Mouse (Mus musculus): ENCODE measurements around the gene Psmb7. TPM values are rescaled to one million over a fixed set of nuclear protein-coding genes. Genes with fewer than 3 reads are reported as not detected.

Gene Psmb7
- polyA plus RNA-seq, 1 experiment = 8.8 TPM

DNA sequence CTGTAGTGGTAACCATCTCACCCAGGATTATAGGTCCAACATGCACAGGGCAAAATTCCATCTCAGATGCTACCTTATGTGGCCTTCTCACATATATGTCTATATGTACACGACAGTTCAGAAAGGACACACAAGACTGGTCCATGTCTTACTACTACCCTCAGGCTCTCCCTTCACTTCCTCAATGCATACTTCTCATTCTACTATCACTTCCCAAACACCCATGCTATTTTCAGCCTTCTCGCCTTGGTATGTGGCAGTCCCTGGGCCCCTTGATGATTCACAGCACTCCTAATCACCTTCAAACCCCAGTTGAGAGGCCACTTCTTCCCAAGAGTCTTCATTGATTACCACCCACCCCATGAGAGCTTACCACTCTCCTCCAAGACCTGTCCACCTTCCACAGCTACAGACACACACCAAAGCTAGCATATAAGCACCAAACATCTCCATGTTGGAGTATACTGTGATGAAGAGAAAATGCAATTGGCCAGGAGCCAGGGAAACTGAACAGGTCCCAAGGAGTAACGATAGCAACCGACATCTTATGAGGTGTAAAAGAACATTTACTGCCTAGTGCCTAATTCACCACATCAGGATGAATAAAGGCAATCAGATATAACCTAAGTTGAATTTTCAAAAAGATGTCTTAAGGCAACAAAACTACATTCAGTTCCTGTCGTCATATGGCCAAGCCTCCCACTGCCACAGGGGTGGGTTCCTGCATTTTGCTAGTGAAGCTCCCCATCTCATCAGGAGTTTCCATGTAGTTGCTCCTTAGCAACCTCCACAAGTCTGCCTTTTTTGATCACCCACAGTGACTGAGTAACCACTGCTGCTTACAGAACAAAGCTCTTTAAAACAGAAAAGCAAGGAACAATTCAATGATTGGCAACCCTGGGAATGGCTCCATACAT is 26.7 kb downstream of the Psmb7 start:
- TF ChIP-seq GATA1 (IDR thresholded peaks at IDR 0.05; ENCODE audit: low read length) = no peak

DNA sequence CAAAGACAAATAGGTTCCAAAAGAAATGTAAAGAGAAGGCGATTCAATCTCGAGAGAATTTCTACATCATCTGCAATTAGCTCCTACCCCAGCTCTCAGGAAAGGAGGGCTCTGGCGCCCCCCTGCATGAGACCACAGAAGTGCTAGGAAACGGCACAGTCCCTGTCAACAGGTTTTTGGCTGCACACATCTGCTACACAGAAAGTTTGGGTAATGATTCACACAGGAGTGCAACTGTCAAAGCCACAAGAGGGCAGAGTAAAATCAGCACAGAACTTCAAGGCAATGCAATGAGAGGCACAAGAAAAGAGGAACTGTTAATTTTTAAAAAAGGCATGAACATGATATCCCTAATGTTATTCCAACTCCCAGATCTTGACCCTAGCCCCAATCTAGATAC is 27.8 kb downstream of the Psmb7 start:
- no peak for TF ChIP-seq GATA1 (IDR thresholded peaks at IDR 0.05; ENCODE audit: low read length)

DNA sequence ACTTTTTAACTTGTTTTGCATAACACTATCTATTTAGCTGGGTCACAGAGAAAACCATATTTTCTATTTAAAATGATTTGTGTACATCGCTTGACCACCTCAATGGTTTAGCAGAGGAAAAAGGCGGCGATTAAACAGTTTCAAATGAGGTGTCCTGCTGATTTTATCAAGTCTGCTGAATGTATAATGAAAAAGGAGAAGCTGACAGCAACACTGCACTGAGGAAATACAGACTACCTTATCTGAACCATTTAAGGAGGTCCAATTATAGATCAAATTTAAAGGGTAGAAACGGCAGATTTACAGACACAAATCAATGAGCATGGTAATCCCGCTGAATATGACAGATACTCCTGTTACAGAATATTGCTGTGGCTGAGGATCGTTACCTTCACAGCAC is 29.4 kb downstream of the Psmb7 start:
- no peak for TF ChIP-seq GATA1 (IDR thresholded peaks at IDR 0.05; ENCODE audit: low read length)

DNA sequence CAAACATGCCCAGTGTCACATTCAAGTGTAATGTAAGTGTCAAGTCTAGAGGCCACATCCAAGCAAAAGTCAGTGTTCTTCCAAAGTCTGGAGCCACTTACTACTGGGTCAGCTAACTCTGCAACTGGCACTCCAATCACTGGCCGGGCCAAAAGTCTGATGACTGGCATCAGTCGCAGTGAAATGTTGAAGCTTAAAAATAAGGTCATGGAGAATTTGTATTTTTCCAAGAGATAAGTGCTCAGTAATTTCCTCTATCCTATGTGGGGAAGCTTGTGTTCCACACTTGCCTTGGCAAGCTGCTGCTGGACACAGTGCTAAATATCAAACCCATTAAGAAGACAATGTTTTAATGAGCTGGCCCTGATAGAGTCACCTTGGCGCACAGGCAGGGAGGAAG is 30.3 kb downstream of the Psmb7 start:
- no peak for TF ChIP-seq GATA1 (IDR thresholded peaks at IDR 0.05; ENCODE audit: low read length)

DNA sequence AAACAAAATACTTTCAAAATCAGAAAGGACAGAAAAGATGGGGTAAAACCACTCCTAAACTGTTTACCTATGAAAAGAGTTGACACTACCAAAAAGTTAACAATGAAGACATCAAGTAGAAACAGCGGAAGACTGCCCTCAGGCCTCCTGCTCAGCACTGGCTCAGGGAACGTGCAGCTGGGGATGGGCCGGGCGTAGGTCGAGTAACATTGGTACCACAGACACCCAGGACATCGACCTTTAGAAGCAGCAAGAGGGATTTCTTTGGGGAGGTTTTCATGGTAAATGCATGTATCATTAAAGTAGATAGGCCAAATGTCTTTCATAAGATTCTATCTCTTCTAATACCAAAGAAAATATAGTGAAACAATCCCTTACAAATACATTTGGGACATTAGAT is 31.3 kb downstream of the Psmb7 start:
- no peak for TF ChIP-seq GATA1 (IDR thresholded peaks at IDR 0.05; ENCODE audit: low read length)

DNA sequence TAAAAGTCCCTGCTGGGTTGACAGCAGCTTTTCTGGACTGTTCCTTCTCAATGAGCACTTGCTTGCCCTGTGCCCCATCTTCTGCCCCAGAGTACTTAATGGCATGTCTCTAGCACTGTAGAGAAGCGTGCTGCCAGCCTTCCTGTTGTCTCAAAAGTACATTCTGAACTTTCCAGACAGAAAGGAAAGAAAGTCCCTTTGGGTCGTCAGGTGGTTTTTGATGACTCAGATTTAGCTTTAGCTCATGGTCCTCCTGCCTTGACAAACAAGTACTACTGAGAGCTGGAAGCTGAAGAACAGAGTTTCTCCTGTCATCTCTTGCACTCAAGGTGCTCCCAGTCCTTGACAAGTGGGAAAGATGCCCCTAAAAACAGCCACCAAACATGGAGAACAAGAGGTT is 33.7 kb downstream of the Psmb7 start:
- TF ChIP-seq GATA1 (IDR thresholded peaks at IDR 0.05; ENCODE audit: low read length) = no peak

DNA sequence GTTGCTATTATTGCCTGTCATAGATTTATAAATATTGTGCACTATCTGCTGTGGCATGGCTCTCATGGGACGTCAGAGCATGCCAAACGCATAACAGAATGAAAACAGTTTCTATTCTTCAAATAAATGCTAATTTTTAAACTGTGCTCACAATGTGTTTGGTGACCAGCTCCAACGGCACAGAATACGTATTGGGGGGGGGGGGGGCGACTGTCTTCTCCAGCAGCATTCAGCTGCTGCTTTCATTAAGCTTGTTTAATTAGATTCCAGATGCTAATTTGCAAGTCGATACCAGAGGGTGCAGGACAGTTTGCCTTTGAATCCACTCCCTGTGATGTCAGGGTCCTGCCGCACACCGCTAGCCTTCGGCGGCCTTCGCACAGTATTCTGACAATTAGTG is 34.6 kb downstream of the Psmb7 start:
- no peak for TF ChIP-seq GATA1 (IDR thresholded peaks at IDR 0.05; ENCODE audit: low read length)

DNA sequence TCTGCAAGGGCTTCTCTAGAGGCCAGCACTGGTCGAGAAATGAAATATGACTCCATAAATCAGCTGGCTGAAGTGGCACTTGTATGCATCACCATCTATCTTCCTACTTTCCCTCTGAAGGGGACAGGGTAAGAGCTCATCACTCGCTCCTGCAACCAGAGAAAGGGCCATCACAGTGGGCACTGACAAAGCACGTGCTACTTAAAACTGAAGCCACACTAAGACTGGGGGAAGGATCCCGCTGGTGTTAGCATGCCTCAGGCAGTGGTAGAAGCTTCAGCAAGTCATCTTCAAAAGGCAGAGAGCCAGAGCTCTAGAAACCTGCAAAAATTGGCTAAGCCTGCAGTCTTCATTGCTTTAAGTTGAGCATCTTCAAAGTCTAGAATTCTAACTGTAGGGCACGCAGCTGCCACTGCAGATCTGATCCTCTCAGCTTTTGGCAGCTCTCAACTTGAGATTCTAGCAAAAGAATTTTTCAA is 35.0 kb downstream of the Psmb7 start:
- no peak for TF ChIP-seq GATA1 (IDR thresholded peaks at IDR 0.05; ENCODE audit: low read length)

DNA sequence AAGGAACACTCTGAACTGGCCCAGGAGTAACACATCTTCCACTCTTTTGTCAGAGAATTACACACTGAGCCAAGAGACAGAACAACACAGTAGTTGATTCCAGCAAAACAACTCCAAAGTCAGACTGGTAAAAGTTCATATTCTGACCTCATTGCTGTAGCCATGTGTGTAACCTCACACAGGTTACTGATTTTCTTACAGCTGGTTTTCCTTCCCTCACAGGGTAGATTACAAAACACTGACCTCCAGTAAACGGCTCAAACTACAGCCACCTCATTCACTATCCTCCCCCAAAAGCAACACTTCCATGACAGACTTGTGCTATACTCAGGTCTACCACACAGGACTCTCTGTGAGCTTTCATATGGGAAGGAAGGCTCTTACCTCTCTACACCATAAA is 36.2 kb downstream of the Psmb7 start:
- TF ChIP-seq GATA1 (IDR thresholded peaks at IDR 0.05; ENCODE audit: low read length) = no peak

DNA sequence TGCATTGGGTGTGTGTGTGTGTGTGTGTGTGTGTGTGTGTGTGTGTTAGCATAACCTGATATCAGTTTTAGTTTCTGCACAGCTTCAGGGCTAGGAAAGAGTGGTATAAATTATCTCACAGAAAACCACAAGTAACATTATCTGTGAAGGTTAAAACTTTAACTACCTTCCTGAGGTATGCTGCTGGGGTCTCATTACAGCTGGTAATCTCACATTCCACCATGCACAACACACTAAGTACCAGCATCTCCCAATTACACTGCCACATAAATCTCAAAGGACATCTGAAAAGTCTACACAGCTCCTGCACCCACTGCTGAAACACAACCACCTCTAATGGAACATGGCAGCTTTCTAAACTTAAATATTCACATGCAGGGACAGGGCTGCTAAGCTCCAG is 43.0 kb downstream of the Psmb7 start:
- peak; percentile 61 for TF ChIP-seq GATA1 (IDR thresholded peaks at IDR 0.05; ENCODE audit: low read length)

DNA sequence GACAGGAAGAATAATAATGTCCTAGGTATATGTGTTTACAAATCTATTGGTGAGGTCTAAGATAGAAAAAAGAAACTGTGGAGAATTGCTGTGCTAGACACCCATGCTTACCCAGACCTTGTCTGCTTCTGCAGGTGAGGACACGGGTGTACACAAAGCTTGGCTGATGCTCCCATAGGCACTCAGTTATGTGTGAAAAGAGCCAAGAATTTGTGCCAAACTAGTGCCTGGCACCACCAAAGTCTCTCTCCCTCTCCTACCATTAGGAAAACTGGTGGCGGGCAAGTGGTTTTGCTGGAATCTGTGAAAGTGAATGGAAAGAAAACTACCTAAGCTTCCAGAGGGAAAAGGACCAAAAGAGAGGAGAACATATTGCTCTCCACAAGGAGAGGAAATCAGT is 45.5 kb downstream of the Psmb7 start:
- no peak for TF ChIP-seq GATA1 (IDR thresholded peaks at IDR 0.05; ENCODE audit: low read length)

DNA sequence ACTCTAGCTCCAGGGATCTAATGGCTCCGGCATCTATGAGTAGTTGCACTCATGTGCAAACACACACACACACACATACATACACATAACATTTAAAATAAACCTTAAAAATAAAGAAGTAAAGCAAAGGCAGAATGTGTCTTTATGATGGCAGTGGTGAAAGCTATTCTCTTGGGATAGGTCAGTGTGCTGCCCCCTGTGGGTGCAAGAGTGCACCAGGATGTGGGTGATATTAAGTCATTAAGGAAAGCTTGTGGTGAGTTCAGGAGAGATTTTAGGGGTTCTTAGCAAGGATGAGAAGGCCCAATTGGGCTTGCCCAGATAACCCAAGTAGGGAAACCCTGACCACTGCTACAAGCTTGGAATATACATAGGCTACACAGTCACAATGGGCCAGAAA is 46.0 kb downstream of the Psmb7 start:
- TF ChIP-seq GATA1 (IDR thresholded peaks at IDR 0.05; ENCODE audit: low read length) = no peak

DNA sequence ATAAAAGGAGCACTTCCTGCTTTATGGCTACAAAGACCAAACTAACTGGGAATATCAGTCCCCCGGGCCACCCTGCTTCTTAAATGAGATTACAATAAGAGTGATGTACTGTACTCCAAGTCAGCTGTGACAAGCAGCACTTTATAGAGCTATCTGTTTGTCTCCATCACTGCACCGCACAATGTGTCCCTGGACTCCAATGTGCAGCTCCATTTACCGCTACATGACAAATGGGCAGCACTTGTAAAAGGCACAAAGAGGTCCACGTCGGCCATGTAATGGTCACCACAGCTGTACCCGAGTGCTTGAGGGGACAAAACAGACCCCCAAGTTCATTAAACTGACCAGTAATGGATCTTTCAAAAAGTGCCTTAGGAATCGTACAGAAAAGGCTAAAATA is 49.0 kb downstream of the Psmb7 start:
- no peak for TF ChIP-seq GATA1 (IDR thresholded peaks at IDR 0.05; ENCODE audit: low read length)

DNA sequence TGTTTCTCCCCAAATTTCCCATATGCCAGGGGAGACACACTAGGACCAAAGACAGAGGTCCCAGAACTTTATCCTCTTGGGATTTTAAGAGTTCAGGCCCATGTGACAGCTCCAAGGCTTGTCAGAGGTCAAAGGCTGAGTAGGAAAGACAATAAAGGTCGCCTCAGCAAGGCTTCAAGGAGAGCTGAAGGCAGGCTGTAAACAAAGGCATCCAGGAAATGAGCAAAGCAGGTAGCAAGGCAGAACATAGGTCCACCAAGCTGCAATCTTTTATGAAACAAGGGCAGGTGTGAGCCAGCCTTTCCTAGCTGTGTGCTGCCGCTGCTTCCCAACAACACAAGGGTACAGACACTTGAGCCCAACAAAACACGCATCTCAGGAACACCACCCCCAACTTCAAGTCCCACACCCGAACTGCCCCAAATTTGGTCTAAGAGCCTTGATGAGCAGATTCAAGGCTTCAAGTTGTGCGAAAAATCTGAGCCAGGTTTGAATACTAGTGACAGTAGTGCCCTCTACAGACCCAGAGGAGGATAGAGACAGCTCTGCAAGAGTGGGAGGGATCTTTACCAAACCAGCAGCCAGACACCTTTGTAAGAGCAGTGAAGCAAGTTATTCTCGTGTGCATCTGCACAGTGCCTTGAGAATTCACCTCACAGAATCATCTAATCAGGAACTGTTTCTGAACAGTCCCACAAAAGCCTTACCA is 52.0 kb downstream of the Psmb7 start:
- TF ChIP-seq GATA1 (IDR thresholded peaks at IDR 0.05; ENCODE audit: low read length) = no peak

DNA sequence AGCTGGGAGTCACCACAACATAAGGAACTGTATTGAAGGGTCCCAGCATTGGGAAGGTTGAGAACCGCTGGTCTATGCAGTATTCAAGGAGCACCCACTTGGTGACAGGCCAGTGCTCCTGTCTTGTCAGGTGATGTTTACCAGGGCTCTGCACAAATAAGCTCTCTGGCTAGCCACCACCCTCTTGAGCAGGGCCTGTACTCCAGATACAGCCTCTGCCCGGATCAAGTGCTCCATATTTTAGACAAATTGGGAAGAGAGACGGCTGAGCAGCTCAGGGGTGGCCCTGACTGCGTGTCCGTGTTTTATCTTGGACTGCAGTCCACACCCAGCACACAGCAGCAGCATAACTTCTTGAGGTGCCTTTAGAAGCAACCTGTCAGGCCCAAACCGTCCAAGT is 57.2 kb downstream of the Psmb7 start:
- no peak for TF ChIP-seq GATA1 (IDR thresholded peaks at IDR 0.05; ENCODE audit: low read length)

DNA sequence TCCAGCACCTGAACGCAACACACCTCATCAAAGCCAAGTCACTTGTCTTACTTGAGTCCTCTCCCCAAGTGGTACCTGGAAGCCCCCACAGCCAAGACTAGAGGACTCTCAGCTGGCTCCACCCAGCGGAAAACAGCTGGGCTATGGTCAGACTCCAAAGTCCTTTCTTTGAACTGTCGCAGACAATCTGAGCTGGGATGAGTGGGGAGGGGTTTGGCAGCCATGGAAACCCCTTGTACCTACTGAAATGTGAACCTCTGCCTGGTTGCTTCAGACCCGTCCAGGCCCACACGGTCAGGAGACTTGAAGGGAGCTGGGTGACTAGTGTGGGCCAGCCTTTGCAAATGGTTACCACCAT is 58.5 kb downstream of the Psmb7 start:
- TF ChIP-seq GATA1 (IDR thresholded peaks at IDR 0.05; ENCODE audit: low read length) = no peak

Measured in G1E-ER4 (cell line).